Mouse (Mus musculus): ENCODE results near the gene Tenm4.

- TF ChIP-seq CTCF (IDR thresholded peaks at IDR 0.05; ENCODE audit: low read depth, low read length) = no peak
- no peak for TF ChIP-seq GATA1 (IDR thresholded peaks at IDR 0.05; ENCODE audit: borderline replicate concordance, low read length)
- no peak for TF ChIP-seq POLR2AphosphoS5 (IDR thresholded peaks at IDR 0.05; ENCODE audit: insufficient replicate concordance, low read depth, low read length)
- TF ChIP-seq TAL1 (conservative IDR thresholded peaks at IDR 0.05; ENCODE audit: low read depth, low read length) = no peak
- TF ChIP-seq GATA2 (IDR thresholded peaks at IDR 0.05; ENCODE audit: borderline replicate concordance, low read depth, low read length) = no peak
Observed at GRCm38 (mm10) chr7:96570965-96571364, 399.9 kb downstream of the Tenm4 start.

All from G1E (cell line).